Mouse (Mus musculus): ENCODE data around the gene Sytl2. TPM values are rescaled to one million over a fixed set of nuclear protein-coding genes. Genes with fewer than 3 reads are reported as not detected.
A peak's percentile ranks its signal among the peaks of the same experiment; 100 is the strongest.

Sytl2 gene
- polyA plus RNA-seq, 1 experiment from 2014 or later, result 7.1 TPM

DNA sequence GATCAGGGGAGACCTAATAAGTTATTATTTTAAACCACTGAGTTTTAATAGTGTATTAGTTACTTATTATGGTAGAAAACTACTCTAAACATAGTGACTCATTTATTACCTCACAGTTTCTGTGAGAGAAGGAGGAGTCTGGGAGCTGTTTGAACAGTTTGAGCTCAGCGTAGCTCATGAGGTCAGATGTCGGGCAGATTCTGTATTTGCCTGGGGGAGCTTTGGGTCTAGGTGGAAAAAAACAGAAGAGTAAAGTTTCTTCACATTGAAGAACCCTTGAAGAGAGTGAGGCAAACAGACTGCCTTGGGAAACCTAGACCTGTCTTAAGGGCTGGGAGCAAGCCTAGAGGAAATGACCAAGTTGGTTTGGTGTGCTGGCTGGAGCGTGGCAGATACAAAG is 24.8 kb upstream of the Sytl2 start:
- Histone ChIP-seq H3K9me3 (ENCODE audit: control insufficient read depth, low read length) (no peaks in the 10 kb centered on the region), H3K36me3 (ENCODE audit: control insufficient read depth, insufficient read depth, low read length) (no peaks in the 10 kb centered on the region), H3K4me2 (ENCODE audit: low read depth, severe bottlenecking) (no peak overlapping the region), H3K9ac (ENCODE audit: low read length) (no peak overlapping the region), H3K4me1 (ENCODE audit: control insufficient read depth, insufficient read depth, low read length) (no peaks in the 10 kb centered on the region), H3K4me3 (ENCODE audit: low read depth, low read length) (no peak overlapping the region), H3K27me3 (ENCODE audit: control insufficient read depth, insufficient read depth, low read length) (no peaks in the 10 kb centered on the region), H3K27ac (replicated peaks; ENCODE audit: low read depth, low read length) (no peak overlapping the region)
- whole genome bisulfite sequencing, result 75% methylated on average over 3 of the region's 3 CpGs
- DNase-seq (ENCODE audit: low spot score) (no peak), ATAC-seq (ENCODE audit: insufficient number of reproducible peaks, low FRiP score, low TSS enrichment, low read depth) (no peak)

DNA sequence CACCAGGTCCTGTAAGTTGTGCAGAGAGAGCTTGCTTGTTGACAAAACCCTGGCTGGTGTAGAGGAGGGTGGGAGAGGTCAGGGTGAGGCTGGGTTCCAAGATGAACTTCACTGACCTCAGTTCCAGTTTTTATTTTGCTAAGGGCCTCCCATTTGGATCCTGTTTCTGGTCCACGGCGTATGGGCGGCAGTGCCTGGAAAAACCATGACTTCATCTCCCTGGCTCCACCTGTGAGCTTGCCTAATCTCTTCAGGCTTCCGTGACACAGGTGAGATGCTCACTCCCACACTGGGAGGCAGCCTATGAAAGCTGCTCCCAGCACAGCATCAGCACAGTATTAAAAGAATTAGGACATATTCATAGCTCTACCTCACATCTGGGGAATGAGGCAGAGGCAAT is 24.3 kb upstream of the Sytl2 start:
- Histone ChIP-seq H3K27ac (replicated peaks; ENCODE audit: low read depth, low read length) (no peak overlapping the region), H3K4me3 (ENCODE audit: low read depth, low read length) (no peak overlapping the region), H3K4me1 (ENCODE audit: control insufficient read depth, insufficient read depth, low read length) (no peaks in the 10 kb centered on the region), H3K9me3 (ENCODE audit: control insufficient read depth, low read length) (no peaks in the 10 kb centered on the region), H3K9ac (ENCODE audit: low read length) (no peak overlapping the region), H3K4me2 (ENCODE audit: low read depth, severe bottlenecking) (no peak overlapping the region), H3K36me3 (ENCODE audit: control insufficient read depth, insufficient read depth, low read length) (no peaks in the 10 kb centered on the region), H3K27me3 (ENCODE audit: control insufficient read depth, insufficient read depth, low read length) (no peaks in the 10 kb centered on the region)
- ATAC-seq (ENCODE audit: insufficient number of reproducible peaks, low FRiP score, low TSS enrichment, low read depth) (no peak), DNase-seq (ENCODE audit: low spot score) (no peak)
- 84% methylated on average over 4 of the region's 4 CpGs for WGBS

DNA sequence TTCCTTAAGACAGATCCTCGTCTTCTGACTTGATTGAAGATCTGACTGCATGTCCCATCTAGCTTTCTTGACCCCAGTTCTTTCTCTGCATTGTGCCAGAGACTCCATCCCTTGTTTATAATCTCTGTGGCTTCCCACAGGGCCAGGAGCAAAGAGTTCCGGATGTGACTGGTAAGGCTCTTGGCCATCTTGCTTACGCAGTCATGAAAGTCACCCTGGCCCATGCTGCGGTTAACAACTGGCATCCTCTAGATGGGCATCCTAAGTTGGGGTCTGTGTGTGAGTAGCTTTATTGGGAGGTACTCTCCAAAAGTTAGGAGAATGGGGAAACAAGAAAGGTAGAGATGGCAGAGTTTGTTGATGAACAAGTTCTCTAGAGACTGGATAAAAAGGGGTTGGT is 22.9 kb upstream of the Sytl2 start:
- Histone ChIP-seq H3K4me2 (ENCODE audit: low read depth, severe bottlenecking) (no peak overlapping the region), H3K27ac (replicated peaks; ENCODE audit: low read depth, low read length) (no peak overlapping the region), H3K36me3 (ENCODE audit: control insufficient read depth, insufficient read depth, low read length) (no peaks in the 10 kb centered on the region), H3K9ac (ENCODE audit: low read length) (no peak overlapping the region), H3K27me3 (ENCODE audit: control insufficient read depth, insufficient read depth, low read length) (no peaks in the 10 kb centered on the region), H3K4me3 (ENCODE audit: low read depth, low read length) (no peak overlapping the region), H3K4me1 (ENCODE audit: control insufficient read depth, insufficient read depth, low read length) (no peaks in the 10 kb centered on the region), H3K9me3 (ENCODE audit: control insufficient read depth, low read length) (no peaks in the 10 kb centered on the region)
- no peak for ATAC-seq (ENCODE audit: insufficient number of reproducible peaks, low FRiP score, low TSS enrichment, low read depth)
- no peak for DNase-seq (ENCODE audit: low spot score)
- WGBS, result 92% methylated on average over 4 of the region's 4 CpGs

DNA sequence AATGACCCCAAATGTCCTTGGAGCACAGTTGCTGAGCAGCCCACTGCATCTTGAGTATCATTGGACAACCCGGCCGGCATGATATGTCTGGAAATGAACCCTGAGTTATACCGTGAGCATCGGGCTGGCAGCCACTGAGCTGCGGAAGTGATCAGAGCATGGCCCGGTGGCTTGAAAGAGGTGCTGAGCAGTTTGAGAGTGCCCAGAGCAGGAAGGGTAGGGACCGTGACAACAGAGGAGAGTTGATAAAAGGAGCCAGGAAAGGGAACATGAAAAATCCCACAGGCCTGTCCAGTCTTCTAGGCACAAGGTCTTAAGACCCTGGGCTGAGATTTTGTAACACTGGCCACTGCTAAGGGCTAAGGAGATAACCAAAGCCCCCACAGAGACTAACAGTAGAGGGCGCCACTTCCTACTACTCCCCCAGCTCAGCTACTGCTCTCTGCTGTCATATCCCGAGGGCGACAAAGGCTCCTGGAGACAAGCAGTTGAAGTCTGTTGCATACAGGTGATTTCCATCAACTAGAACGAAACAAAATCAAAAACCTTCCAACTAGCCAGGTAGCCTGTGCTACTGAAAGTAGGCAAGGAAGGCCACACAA is 21.7 kb upstream of the Sytl2 start:
- no peaks in the 10 kb centered on the region for H3K36me3 ChIP-seq (ENCODE audit: control insufficient read depth, insufficient read depth, low read length)
- H3K27me3 ChIP-seq (ENCODE audit: control insufficient read depth, insufficient read depth, low read length), result no peaks in the 10 kb centered on the region
- 0 out of 2 replicates have a peak overlapping the region, but pooled peaks have one; percentile 45 for H3K27ac ChIP-seq (replicated peaks; ENCODE audit: low read depth, low read length)
- no peak; the same call in 1 of the 2 replicates for ATAC-seq (ENCODE audit: insufficient number of reproducible peaks, low FRiP score, low TSS enrichment, low read depth)
- peak; percentile 50 for DNase-seq (ENCODE audit: low spot score)
- 64% methylated on average over 11 of the region's 11 CpGs for WGBS
- H3K9ac ChIP-seq (ENCODE audit: low read length), result no peak overlapping the region
- no peak overlapping the region for H3K4me2 ChIP-seq (ENCODE audit: low read depth, severe bottlenecking)
- H3K9me3 ChIP-seq (ENCODE audit: control insufficient read depth, low read length), result no peaks in the 10 kb centered on the region
- H3K4me3 ChIP-seq (ENCODE audit: low read depth, low read length), result no peak overlapping the region
- no peaks in the 10 kb centered on the region for H3K4me1 ChIP-seq (ENCODE audit: control insufficient read depth, insufficient read depth, low read length)

DNA sequence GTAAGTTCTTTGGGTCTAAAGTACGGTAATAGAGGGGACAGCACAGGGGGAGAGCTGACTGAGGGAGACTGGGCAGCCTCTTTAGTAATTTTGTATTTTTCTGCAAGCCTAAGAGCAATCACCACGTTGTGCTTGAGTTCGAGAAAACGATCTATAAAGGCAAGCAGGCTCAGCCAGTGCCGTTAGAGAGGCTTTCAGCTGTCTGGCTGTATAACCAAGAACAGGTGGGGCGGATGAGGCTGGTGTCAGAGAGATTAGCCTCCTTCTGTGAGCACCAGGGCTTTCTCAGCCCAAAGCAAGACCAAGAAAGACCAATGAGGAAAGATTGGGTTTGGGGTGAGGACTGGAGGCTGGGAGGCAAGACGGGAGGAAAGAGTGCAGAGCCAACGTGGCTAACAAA is 21.2 kb upstream of the Sytl2 start:
- H3K4me3 ChIP-seq (ENCODE audit: low read depth, low read length), result no peak overlapping the region
- H3K27me3 ChIP-seq (ENCODE audit: control insufficient read depth, insufficient read depth, low read length), result no peaks in the 10 kb centered on the region
- 29% methylated on average over 8 of the region's 8 CpGs for WGBS
- DNase-seq (ENCODE audit: low spot score) (peak; percentile 41), ATAC-seq (ENCODE audit: insufficient number of reproducible peaks, low FRiP score, low TSS enrichment, low read depth) (no peak)
- H3K36me3 ChIP-seq (ENCODE audit: control insufficient read depth, insufficient read depth, low read length), result no peaks in the 10 kb centered on the region
- no peak overlapping the region for H3K9ac ChIP-seq (ENCODE audit: low read length)
- 0 out of 2 replicates have a peak overlapping the region, but pooled peaks have one; percentile 45 for H3K27ac ChIP-seq (replicated peaks; ENCODE audit: low read depth, low read length)
- no peak overlapping the region for H3K4me2 ChIP-seq (ENCODE audit: low read depth, severe bottlenecking)
- no peaks in the 10 kb centered on the region for H3K4me1 ChIP-seq (ENCODE audit: control insufficient read depth, insufficient read depth, low read length)
- H3K9me3 ChIP-seq (ENCODE audit: control insufficient read depth, low read length), result no peaks in the 10 kb centered on the region

DNA sequence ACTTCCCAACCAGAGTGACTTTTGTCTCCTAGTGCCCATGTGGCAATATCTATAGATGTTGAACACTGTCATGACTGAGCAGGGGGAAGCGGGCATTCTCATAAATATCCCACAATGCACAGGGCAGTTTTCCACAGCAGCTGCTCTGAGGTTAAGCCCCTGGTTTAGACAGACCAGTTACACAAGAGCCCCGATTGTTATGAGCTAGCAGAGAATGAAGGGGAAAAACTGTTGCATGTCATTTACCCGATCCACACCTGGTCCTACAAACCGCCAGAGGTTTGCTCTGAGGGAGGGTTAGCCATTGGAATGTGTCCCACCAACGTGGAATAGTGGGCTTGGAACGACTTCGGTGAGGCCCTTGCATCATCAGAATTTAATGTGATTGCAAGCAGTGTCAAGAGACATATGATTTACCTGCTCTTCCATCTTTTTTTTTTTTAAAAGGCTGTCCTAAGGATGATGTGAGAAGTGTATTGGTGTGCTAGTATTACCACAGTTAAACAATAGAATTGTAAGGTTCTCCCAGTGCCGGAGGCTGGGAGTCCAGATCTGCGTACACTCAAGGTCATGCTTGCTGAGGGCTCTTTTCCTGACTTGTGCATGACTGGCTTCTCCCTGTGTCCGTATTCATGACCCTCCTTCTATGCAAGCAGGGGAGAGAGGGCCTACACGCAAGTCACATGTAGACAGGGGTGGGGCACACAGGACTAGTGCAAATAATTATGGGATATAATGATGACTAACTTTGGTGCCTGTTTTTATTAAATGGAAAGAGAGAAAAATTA is 20.1 kb upstream of the Sytl2 start:
- Histone ChIP-seq H3K4me3 (ENCODE audit: low read depth, low read length) (no peak overlapping the region), H3K4me2 (ENCODE audit: low read depth, severe bottlenecking) (no peak overlapping the region), H3K27me3 (ENCODE audit: control insufficient read depth, insufficient read depth, low read length) (no peaks in the 10 kb centered on the region), H3K36me3 (ENCODE audit: control insufficient read depth, insufficient read depth, low read length) (no peaks in the 10 kb centered on the region), H3K9ac (ENCODE audit: low read length) (no peak overlapping the region), H3K9me3 (ENCODE audit: control insufficient read depth, low read length) (no peaks in the 10 kb centered on the region), H3K4me1 (ENCODE audit: control insufficient read depth, insufficient read depth, low read length) (no peaks in the 10 kb centered on the region), H3K27ac (replicated peaks; ENCODE audit: low read depth, low read length) (no peak overlapping the region)
- ATAC-seq (ENCODE audit: insufficient number of reproducible peaks, low FRiP score, low TSS enrichment, low read depth) (peak; percentile 22; the same call in 1 of the 2 replicates), DNase-seq (ENCODE audit: low spot score) (no peak)
- 79% methylated on average over 11 of the region's 11 CpGs for WGBS

DNA sequence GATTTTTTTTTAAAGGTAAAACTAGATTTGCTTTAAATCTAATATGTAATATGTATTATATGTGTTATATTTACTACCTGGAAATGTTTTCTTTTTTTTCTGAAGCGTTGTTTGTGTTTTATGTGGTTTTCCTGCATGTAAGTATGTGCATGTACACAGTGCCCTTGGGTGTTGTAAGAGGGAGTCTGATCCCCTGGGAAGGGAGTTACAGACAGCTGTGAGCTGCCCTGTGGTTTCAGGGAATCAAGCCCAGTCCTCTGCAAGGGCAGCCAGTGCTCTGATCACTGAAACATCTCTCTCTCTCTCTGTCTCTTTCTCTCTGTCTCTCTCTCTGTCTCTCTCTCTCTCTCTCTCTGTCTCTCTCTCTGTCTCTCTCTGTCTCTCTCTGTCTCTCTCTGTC is 19.3 kb upstream of the Sytl2 start:
- no peak overlapping the region for H3K9ac ChIP-seq (ENCODE audit: low read length)
- no peaks in the 10 kb centered on the region for H3K36me3 ChIP-seq (ENCODE audit: control insufficient read depth, insufficient read depth, low read length)
- H3K27ac ChIP-seq (replicated peaks; ENCODE audit: low read depth, low read length), result no peak overlapping the region
- no peak overlapping the region for H3K4me2 ChIP-seq (ENCODE audit: low read depth, severe bottlenecking)
- H3K27me3 ChIP-seq (ENCODE audit: control insufficient read depth, insufficient read depth, low read length), result no peaks in the 10 kb centered on the region
- H3K4me3 ChIP-seq (ENCODE audit: low read depth, low read length), result no peak overlapping the region
- WGBS, result 73% methylated on average over 1 of the region's 1 CpGs
- DNase-seq (ENCODE audit: low spot score) (no peak), ATAC-seq (ENCODE audit: insufficient number of reproducible peaks, low FRiP score, low TSS enrichment, low read depth) (no peak)
- H3K9me3 ChIP-seq (ENCODE audit: control insufficient read depth, low read length), result no peaks in the 10 kb centered on the region
- no peaks in the 10 kb centered on the region for H3K4me1 ChIP-seq (ENCODE audit: control insufficient read depth, insufficient read depth, low read length)

DNA sequence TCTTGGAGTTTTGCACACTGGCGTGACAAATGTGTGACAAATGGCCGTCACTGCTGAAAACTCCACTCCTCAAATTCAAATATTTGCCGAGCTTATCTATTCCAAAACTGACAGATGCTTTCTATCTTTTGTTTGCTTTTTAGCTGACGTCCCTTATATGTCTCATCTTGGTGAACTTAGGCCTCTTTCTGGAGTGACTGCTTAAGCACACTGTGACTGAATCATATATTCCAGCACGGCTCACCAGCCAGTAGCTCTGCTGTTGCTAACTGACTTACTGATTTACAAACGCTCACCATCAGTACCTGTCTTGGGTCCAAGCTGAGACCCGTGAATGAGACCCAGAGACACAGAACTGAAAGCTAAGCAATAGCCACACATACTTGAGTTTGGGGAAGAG is 17.3 kb upstream of the Sytl2 start:
- no peaks in the 10 kb centered on the region for H3K4me1 ChIP-seq (ENCODE audit: control insufficient read depth, insufficient read depth, low read length)
- H3K27ac ChIP-seq (replicated peaks; ENCODE audit: low read depth, low read length), result no peak overlapping the region
- H3K4me2 ChIP-seq (ENCODE audit: low read depth, severe bottlenecking), result no peak overlapping the region
- no peaks in the 10 kb centered on the region for H3K36me3 ChIP-seq (ENCODE audit: control insufficient read depth, insufficient read depth, low read length)
- no peak for DNase-seq (ENCODE audit: low spot score)
- H3K4me3 ChIP-seq (ENCODE audit: low read depth, low read length), result no peak overlapping the region
- no peaks in the 10 kb centered on the region for H3K27me3 ChIP-seq (ENCODE audit: control insufficient read depth, insufficient read depth, low read length)
- H3K9ac ChIP-seq (ENCODE audit: low read length), result no peak overlapping the region
- 80% methylated on average over 7 of the region's 7 CpGs for WGBS
- no peaks in the 10 kb centered on the region for H3K9me3 ChIP-seq (ENCODE audit: control insufficient read depth, low read length)
- ATAC-seq (ENCODE audit: insufficient number of reproducible peaks, low FRiP score, low TSS enrichment, low read depth), result no peak

All from limb, embryonic 11.5 days (tissue).